Mouse (Mus musculus) common myeloid progenitor, adult 5-6 weeks (primary cell): Measurements from ENCODE around the gene Pik3r6. TPM values are rescaled to one million over a fixed set of nuclear protein-coding genes. Genes with fewer than 3 reads are reported as not detected.

Experiments used
- ATAC-seq: replicated peaks from 2 replicates; pipeline ENCODE4 v1.8.0; 2016; ENCODE audit warnings: low read depth, mild to moderate bottlenecking, moderate TSS enrichment, inconsistent platforms; ENCODE audit not compliant: poor library complexity, severe bottlenecking
- total RNA-seq: library from RNA; stranded (forward); fragments of 200-1000, 187-1606 nt; gene quantifications from 2 replicates; pipeline ENCODE4 v1.2.3, GENCODE M21; 2017

Pik3r6 gene
- total RNA-seq, 1 experiment from 2014 or later, result 2.6 TPM

GRCm38 (mm10) chr11:68526441-68526840 is 23.6 kb downstream of the Pik3r6 start:
- no peak for ATAC-seq

DNA sequence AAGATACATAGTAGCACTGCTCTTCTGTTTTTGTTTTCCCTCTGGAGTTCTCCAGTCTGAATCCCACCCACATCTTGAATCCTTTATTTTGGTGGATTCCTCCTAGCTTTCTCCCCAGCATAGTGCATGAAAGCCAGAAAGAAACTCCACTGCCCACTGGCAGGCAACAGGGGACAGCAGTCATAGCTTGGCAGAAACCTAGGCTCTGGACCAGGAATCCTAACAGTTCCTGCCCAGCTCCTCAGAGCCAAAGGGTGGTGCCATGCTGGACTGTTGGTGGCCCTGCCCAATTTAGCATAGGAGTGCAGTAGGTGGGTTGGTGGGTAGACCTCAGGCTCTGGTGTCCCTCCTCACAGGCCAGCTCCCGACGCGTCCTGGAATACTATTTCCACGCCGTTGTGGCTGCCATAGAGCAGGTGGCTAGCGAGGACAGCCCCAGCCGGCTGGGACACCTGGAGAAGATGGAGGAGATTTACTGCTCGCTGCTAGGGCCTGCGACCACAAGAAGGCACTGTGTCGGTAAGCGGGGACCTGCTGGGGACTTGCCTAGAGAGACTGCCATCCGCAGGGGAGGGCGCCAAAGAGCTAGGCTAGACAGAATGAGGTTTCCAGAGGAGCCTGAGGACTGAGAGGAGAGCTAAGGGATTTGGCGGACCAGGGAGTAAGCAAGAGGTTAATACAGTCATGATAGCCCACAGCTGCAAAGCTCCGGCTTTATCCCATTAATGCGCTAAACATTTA is 28.4 kb downstream of the Pik3r6 start:
- peak; percentile 57 for ATAC-seq

- ATAC-seq, result no peak
These were observed 29.2 kb downstream of the Pik3r6 start for GRCm38 (mm10) chr11:68531941-68532535.

GRCm38 (mm10) chr11:68532773-68533172 is 30.0 kb downstream of the Pik3r6 start:
- 0 out of 2 replicates have a peak, but pooled peaks have one; percentile 42 for ATAC-seq

GRCm38 (mm10) chr11:68533971-68534475 is 31.2 kb downstream of the Pik3r6 start:
- ATAC-seq, result no peak

DNA sequence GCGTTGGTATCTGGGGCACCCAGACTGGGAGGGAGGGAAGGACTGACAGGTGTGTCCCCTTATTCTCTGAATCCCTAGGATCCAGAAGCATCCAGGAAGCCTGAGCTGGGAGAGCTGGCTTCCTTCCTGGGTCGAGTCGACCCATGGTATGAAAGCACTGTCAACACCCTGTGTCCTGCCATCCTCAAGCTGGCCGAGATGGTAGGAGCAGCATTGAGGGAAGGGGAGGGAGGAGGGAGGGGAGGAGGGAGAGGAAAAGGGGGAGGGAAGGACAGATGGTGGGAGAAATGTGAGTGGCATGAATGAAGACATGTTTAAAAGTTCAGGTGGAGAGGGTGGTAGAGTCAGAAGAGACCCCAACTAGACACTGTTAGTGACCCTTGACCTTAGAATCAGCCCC is 33.2 kb downstream of the Pik3r6 start:
- no peak for ATAC-seq

- ATAC-seq, result peak; percentile 79; the same call in 1 of the 2 replicates
These were observed 33.6 kb downstream of the Pik3r6 start for GRCm38 (mm10) chr11:68536465-68536864.

DNA sequence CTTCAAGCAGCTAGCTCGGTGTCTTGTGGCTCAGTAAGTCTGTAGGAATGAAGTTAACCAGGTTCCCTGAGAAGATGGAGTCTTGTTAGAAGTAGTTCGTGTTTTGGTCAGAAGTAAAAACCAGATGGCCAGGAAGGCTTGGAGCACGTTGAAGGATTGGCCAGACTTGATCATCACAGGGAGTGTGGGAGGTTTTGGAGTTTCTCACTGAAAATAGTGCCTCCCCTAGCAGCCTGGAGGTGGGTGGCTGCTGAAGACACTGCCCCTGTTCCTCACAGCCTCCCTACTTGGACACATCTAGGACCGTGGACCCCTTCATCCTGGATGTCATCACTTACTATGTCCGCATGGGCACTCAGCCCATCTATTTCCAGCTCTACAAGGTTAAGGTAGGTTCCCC is 36.8 kb downstream of the Pik3r6 start:
- no peak for ATAC-seq

GRCm38 (mm10) chr11:68544554-68544953 is 41.7 kb downstream of the Pik3r6 start:
- ATAC-seq, result no peak

- ATAC-seq, result no peak
These were observed 42.4 kb downstream of the Pik3r6 start for GRCm38 (mm10) chr11:68545172-68545571.

GRCm38 (mm10) chr11:68545682-68546222 is 42.9 kb downstream of the Pik3r6 start:
- no peak for ATAC-seq

DNA sequence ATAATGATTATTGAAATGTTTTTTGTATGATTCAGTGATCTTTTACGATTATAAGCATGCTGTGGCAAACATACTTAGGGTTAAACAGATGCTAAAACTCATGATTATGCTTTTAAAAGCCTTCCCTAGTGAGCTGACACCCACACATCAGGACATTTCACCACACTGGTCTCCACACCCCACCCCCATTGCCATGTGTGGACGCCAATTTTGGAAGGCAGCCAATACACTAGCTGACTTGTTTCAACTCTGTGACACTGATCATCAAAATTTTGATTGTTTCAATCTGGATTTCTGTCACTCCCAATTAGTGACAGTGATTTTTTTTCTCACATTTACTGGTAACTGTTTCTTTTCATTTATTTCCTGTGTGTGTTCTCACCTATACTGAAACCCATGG is 44.7 kb downstream of the Pik3r6 start:
- no peak for ATAC-seq

GRCm38 (mm10) chr11:68549597-68549996 is 46.8 kb downstream of the Pik3r6 start:
- ATAC-seq, result peak; percentile 41; the same call in 1 of the 2 replicates

DNA sequence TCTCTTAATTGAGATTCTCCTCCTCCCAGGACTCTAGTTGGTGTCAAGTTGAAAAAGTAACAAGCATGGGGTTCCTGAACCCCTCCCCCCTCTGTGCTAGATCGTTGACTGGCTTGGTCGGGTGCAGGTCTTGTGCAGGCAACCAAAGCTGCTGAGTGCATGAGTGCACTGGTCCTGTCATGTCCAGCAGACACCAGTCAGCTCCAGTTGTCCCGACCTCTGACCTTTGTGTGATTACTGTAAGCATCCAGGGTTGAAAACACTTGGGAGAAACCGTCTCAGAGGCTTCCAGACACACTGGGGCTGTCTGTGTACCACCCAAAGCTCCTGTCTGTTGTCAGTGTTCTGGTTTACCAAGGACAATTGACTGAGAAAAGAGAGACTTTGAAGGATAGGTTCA is 47.5 kb downstream of the Pik3r6 start:
- ATAC-seq, result no peak

- peak; percentile 42; the same call in 1 of the 2 replicates for ATAC-seq
These were observed 51.2 kb downstream of the Pik3r6 start for GRCm38 (mm10) chr11:68553981-68554471.

- ATAC-seq, result no peak
These were observed 53.2 kb downstream of the Pik3r6 start, which contains the start of gene Mfsd6l for GRCm38 (mm10) chr11:68555918-68556584. TSS of gene Mfsd6l (plus strand) at chr11:68556186.

DNA sequence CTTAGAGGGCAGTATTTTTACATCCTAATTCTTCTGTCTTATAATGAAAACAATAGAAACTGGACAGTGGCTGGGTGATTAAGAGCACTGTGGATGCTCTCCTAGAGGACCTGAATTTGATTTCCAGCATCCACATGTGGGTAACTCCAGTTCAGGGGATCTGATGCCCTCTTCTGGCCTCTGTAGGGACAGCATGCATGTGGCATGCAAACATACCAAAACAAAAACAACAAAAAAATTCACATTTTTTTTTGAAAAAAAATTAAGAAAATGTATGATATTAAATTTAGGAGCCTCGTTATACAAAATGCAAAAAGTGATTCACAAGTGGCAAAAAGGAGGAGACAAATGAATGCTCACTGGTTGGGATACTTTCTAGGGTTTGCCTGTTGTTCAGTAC is 56.7 kb downstream of the Pik3r6 start:
- ATAC-seq, result no peak

- ATAC-seq, result no peak
These were observed 59.4 kb downstream of the Pik3r6 start for GRCm38 (mm10) chr11:68561957-68562950.

GRCm38 (mm10) chr11:68564356-68565031 is 61.7 kb downstream of the Pik3r6 start:
- no peak for ATAC-seq
